Mouse (Mus musculus): Measurements from ENCODE around the gene Ivns1abp. TPM values are rescaled to one million over a fixed set of nuclear protein-coding genes. Genes with fewer than 3 reads are reported as not detected.

The Ivns1abp gene
- total RNA-seq (2023), result 221 TPM

GRCm38 (mm10) chr1:151344283-151345108 is at the start of gene Ivns1abp:
Gene Ivns1abp (plus strand): TSS chr1:151344477.

Other genes with a start within 250 kb of the Ivns1abp start
- not detected for gene Gm47985, start 161.9 kb upstream of the Ivns1abp start, total RNA-seq (2023)
- gene Gm8947, start 152.1 kb upstream of the Ivns1abp start, total RNA-seq (2023), result 0.77 TPM
- not detected for gene Gm47995, start 146.0 kb upstream of the Ivns1abp start, total RNA-seq (2023)
- gene 3110040M04Rik, start 140.4 kb upstream of the Ivns1abp start, total RNA-seq (2023), result not detected
- not detected for gene Gm47996, start 134.3 kb upstream of the Ivns1abp start, total RNA-seq (2023)
- gene Swt1, start 84.0 kb downstream of the Ivns1abp start, total RNA-seq (2023), result 43.6 TPM
- gene Trmt1l, start 84.1 kb downstream of the Ivns1abp start, total RNA-seq (2023), result 35.3 TPM
- gene Rnf2, start 156.5 kb downstream of the Ivns1abp start, total RNA-seq (2023), result 65.5 TPM
- gene Fam129a, start 226.7 kb downstream of the Ivns1abp start, total RNA-seq (2023), result 6.2 TPM

Measured in CD8-positive naive resting alpha-beta T cell, adult 57 days (primary cell).